Mouse (Mus musculus): ENCODE measurements around the gene Sycn. TPM values are rescaled to one million over a fixed set of nuclear protein-coding genes. Genes with fewer than 3 reads are reported as not detected.
A peak's percentile ranks its signal among the peaks of the same experiment; 100 is the strongest.
"Not testable (repeated sequence)": the region's sequence is repeated elsewhere in the genome, so short reads cannot be mapped to it uniquely, and the experiment has no call there.

Gene Sycn
- not detected for polyA plus RNA-seq (2017; shearing (Covaris generic))

DNA sequence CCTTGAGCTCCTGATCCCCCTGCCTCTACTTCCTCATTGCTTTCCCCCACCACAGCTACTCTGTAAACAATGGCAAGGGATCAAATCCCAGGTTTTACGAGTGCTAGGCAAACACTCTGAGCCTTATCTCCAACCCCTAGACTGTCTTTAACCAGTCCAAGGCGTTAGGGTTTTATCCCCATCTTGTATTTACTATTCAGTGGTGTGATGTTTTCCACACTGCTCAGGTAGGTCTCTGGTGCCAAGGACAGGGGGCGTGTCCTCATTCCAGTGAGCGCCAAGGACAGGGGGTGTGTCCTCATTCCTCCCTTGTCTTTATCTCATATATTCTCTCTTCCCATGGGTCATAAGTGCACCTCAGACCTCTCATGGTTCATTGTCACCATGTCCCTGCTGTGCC lies at the start of gene Sycn:
Gene Sycn (plus strand): TSS at position 360 of the 400 bp plus-strand sequence.
- ATAC-seq, result no peak

DNA sequence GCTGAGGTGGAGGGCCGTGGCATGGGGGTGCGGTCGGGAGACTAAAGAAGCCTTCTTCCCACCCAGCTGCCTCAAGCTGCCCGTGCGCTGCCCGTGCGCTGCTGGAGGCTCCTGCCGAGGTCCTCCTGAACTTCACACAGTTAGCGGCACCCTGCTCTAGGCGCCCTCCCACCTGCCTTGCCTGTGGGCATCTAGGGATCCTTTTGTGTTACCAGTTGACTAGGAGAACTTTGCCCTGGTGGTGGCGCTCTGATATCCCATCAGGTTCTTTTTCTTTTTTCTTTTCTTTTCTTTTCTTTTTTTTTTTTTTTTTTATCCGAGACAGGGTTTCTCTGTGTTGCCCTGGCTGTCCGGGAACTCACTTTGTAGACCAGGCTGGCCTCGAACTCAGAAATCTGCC lies 49.8 kb upstream of the Sycn start:
- ATAC-seq, result no peak

DNA sequence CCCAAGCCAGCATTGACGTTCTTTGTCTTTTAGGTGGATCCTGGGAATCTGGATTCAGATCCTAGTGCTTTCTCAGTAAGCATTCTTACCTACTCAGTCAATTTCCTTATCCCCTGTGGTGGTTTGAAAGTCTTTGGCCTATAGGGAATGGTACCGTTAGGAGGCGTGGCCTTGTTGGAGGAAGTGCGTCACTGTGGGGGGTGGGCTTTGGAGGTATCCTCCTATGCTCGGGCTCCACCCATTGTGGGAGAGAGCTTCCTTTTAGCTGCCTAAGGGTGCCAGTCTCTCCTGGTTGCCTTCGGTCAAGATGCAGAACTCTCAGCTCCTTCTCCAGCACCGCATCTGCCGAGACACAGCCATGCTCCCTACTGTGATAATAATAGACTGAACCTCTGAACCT lies 48.4 kb upstream of the Sycn start:
- ATAC-seq, result no peak

DNA sequence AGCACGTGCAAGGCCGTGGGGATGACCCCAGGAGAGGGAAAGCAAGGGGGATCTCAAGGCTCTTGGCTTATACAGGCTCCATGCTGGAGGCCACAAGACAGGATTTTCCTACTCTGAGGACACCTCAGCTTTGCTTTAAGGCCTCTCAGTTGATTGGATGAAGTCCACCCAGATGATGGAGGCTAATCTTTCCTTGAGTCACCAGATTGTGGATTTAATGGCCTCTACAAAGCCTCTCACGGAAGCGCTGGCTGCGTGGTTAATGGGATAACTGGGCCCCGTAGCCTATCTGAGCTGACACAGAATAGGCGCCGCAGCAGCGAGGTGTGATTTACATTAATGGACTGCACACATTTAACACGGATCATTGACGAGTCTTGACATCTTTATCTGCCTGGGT lies 45.3 kb upstream of the Sycn start:
- ATAC-seq, result no peak

DNA sequence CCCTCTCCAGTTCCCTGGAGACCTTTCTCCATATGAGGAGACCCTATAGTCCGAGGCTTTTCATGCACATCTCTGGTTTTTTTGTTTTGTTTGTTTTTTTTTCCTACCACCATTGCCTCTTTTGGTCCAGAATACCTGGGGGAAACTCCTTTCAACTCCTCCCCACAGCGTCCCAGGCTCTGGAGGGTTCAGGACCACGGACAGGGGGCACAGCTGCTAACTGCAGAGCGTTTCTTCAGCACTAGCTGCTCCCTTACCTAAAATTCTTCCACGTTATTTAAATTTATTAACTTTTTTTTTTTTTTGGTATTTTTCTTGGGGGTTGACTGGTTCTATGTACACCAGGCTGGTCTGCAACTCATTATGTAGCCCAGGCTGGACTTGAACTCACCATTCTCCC lies 35.1 kb upstream of the Sycn start:
- ATAC-seq, result no peak

DNA sequence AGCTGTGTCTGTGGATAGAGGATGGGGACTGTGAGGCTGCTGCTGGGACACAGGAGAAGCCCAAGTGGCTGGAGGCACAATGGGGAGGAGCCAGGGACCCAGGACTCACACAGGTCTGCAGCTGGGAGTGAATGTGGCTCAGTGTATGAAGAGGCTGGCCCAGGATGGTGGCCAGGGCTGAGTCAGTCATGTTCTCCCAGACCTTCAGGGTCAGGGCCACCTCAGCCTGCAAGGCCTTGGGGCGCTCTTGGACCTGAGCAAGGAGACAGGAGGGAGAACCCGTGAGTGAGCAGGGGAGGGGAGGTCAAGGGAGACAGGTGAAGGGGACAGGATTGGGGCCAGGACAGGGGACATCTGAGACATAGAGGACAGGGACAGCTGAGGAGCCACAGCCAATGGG lies 31.6 kb upstream of the Sycn start:
- not testable (repeated sequence) for ATAC-seq

DNA sequence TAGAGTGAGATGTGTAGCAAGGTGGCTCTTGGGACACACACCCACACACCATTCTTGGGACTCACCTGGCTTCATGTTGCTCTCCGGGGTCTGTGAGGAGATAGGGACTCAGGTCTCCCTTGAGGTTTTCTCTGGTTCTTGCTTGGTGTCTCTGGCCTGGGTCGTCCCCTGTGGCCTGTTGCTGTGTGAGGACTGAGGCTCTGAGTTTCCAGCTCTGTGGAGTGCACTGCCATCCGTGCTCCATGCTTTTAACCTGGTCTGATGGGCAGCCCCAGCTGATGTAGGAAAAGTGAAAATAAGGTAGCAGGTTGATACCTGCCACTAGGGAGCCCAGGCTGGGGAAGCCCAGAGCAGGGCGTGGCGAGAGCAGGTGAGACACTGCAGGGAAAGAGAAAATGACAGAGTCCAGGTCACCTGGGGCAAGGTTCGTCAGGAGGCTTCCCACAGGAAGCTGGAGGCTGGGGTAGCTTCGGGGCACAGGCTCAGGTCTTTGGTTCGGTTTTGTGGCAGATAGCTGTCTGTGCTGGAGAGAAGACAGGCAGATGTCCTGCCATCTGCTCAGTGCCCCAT lies 30.2 kb upstream of the Sycn start, which contains the start of gene Ifnl2:
Gene Ifnl2 (minus strand): TSS at position 51 of the 570 bp plus-strand sequence.
- ATAC-seq, result not testable (repeated sequence)

DNA sequence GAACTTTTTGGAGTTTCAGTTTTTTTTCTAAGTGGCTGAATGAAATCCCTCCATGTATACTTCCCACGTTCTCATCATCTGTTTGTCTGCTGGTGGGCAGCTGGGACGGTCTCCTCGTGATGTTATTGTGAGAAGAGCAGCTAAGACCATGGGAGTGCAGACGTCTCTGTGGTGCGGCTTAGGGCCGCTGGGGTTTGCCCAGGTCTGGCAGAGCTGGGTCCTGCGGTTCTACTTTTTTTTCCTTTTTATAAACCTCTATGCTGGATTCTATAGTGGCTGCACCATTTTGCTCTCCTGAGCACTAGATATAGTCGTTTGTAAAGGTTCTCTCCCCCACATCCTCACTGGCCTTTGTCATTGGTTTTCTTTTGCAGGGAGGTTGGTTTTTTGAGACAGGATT lies 29.2 kb upstream of the Sycn start:
- no peak for ATAC-seq

DNA sequence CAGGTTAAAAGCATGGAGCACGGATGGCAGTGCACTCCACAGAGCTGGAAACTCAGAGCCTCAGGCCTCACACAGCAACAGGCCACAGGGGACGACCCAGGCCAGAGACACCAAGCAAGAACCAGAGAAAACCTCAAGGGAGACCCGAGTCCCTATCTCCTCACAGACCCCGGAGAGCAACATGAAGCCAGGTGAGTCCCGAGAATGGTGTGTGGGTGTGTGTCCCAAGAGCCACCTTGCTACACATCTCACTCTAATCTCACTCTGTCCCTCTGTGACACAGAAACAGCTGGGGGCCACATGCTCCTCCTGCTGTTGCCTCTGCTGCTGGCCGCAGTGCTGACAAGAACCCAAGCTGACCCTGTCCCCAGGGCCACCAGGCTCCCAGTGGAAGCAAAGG lies 18.1 kb upstream of the Sycn start, which contains the start of gene Ifnl3:
Gene Ifnl3 (plus strand): TSS at position 301 of the 400 bp plus-strand sequence.
- not testable (repeated sequence) for ATAC-seq

DNA sequence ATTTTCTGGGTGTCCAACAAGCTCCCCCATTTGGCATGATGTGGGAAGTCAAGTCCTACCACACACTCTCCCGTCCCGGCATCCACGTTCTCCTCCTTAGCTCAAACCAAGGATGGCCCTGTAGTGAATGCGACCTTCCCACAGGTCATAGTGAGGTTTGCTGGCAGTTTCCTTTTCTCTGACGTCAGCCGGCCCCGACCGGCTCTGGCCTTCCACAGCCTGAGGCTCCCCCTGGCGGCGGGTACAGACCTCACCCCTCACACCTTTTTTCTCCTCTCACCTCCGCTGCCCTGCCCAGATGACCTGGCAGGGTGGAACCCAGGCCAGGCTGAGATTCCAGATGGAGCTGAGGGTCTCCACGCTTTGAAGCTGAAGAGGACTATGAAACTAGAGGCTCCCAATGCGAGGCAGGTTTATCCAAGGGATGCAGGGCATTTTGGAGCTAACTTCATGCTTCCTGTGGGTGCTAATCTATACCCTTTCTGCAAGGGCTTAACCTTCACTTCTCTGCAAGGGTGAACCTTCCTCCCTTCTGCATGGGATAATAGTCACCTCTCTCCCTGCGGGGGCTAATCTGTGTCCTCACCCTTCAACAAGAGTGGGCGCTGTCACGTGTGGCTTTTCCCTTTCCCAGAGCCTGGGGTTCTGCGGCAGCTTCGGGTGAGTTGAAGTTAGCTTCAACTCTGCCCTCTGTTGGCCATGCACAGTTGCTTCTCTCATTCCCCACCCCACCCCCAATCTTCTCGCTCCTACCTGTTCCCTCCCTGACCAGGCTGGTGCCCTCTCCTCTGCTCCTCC lies 12.6 kb upstream of the Sycn start:
- peak; percentile 88 for ATAC-seq

DNA sequence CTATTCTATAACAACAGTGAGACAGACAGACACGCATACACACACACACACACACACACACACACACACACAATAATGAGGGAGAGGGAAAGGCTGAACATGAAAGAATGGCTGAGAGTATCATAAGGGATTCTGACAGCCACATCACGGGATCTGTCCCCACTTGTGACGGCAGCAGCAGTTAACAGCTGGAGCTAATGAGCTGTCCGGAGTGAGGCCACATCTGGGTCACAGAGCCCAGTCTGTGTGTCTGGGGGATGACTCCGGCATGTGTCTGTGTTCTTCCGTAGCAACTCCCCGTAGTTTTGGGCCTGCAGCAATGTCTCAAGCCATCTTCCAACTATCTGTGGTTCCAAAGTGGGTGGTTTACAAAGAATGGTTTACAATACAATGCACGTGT lies 8.7 kb upstream of the Sycn start:
- no peak for ATAC-seq

DNA sequence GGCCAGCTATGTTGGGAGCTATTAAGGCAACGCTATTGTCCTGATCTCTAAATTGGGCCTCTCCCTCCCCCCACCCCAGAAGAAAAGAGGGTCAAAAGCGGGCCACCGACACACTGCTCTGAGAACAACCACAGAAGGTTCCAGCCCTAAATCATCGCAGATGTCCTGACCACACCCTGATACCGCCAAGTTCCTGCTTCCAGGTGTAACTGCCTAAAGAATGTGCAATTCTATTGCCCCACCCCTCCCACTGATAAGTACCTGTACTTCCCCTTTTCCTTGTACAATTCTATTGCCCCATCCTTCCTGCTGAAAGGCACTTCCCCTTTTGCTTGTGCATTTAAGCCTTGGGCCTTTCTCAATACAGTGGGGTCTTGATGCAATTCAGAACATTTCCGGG lies 1.8 kb upstream of the Sycn start:
- not testable (repeated sequence) for ATAC-seq

DNA sequence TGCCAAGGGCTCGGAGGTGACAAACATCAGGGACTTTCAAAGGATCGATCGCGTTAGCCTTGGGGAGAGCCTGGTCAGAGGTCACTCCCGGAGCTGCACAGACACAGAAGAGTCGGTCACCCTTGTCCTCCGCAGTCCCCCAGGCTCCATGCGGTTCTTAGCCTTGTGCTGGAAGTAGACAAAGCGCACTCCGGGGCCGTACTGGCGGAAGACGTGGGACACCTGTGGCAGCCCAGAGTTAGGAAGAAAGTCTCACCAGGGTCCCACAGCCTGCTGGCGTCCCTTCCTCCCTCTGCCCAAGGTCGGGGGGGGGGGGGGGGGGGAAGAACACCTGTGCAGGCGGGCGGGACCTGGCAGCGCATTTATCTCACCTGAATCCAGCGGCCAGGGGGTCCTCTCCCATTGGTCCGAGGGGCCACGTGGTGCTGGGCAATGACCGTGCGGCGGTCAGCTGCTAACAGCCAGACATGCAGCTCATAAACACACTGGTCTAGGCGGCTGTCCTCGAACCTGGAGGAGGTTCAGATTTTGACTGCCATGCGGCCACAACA lies 3.4 kb downstream of the Sycn start:
- no peak for ATAC-seq

DNA sequence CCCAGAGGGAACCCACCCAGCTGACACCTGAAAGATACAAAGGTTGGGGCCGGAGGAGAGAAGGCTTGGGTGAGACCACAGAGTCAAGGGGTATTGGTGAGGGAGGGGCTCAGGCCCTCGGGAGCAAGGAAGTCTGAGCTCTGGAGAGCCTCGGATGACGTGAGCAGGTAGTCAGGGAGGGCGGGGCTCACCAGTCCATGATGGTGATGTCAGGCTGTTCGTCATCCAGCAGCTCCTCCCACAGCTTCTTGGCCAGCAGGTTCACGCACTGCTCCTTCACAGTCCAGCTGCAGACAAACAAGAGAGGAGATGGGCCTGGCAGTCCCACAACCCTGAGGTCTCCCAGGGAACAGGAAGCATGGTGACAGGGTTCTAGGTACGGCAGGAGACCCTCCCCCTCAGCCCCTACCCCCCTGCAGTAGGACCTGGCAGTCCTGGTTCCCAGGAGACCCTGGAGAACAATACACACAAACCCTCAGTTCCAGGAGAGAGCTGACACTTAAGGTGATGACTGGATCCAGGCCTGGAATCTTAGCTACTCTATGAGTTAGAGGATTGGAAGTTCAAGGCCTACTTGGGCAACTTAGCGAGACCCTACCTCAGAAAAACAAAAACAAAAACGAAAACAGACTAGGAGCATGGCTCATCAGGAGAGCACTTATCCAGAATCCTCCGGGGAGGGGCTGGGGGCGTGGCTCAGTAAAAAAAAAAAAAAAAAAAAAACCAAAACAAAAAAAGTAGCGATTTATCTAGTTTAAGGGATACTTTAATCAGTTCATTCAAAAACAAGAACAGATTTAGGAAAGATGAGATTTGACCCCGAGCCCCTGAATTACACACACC lies 4.6 kb downstream of the Sycn start:
- no peak for ATAC-seq

DNA sequence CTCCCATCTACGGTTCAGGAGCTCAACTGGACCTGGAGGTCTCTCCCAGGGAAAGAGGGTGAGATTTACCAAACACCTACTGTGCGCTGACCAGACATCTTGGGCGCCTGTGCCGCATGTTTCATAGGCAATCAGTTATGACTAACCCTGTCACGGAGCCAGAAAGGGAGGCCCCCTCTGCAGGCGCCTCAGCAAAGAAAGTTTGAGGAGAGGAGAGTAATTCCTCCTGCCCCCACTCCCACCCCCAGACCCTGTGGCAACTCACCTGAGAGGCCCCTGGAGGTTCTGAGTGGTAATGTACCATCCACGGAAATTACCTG lies 5.2 kb downstream of the Sycn start:
- ATAC-seq, result no peak

DNA sequence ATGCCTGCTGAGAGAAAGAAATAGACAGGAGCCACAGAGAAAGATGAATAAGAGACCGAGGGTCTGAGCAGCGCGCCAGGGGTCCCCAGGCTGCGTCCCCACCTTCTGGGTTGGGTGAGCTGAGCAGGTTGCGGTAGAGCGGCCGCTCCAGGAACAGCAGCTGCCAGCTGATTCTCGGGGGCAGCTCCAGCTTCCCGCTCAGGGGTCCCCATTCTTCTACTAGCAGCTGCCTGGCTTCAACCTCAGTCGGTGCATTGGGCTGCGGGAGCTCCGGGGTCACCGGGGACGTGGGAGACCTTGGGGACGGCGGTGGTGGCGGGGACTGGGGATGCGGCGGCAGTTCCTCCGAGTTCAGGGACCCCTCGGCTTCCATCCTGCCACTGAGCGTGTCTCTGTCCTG lies 6.0 kb downstream of the Sycn start:
- ATAC-seq, result no peak

DNA sequence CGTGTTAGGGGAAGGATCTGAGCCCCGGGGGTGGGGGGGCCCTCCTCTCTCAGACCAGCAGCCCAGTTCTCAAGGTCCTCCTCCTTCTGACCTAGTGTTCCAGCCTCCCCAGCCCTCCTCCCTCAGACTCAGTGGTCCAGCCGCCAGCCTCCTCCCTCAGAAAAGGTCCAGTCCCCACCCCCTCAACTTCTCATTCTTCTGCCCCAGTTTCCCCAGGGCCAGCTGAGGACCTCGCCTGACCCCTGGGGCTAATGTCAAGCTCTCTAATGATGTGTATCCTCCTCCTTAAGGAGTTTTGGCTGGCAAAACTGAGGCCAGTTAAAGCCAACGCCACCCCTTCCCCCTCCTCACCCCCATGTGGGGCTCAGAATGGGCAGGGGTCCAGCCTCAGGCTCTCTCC lies 6.5 kb downstream of the Sycn start, which contains the start of gene Nccrp1:
Gene Nccrp1 (minus strand): TSS at position 101 of the 400 bp plus-strand sequence.
- ATAC-seq, result no peak

DNA sequence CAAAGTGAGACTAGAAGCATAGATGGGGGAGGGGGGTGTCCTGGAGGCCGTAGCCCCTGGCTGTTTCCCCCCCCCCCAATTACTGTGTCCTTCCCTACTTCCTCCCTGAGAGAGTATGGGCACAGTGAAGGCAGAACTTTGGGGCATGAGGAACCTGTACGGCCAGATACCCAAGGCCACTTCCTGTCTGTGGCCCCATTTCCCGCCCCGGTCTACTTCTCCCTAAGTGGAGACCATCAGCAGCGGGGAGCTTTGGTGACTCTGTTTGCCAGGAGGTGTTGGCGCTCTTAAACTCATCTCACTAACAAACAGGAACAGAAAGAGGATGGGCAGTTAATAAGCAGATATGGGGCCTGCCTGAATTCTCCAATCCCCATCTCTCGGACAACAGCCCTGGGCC lies 6.9 kb downstream of the Sycn start:
- no peak for ATAC-seq

DNA sequence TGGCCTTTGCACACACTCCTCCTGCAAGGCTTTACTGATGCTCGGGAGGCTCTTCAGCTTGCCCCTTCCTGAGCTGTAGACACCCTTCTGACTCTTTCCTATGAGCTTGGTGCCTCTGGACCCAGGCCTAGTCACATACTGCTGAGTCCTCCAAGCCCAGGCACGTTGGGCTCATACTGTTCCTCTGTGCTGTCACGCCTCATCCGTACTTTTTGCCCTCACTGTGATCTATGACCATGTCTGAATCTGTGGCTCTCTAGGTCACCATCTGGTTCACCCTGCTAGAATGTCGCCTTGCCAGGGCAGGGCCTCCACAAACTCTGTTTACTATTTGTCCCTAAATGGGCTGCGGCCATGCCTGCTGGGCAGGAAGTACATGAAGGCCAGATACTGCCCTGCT lies 12.4 kb downstream of the Sycn start:
- ATAC-seq, result no peak

DNA sequence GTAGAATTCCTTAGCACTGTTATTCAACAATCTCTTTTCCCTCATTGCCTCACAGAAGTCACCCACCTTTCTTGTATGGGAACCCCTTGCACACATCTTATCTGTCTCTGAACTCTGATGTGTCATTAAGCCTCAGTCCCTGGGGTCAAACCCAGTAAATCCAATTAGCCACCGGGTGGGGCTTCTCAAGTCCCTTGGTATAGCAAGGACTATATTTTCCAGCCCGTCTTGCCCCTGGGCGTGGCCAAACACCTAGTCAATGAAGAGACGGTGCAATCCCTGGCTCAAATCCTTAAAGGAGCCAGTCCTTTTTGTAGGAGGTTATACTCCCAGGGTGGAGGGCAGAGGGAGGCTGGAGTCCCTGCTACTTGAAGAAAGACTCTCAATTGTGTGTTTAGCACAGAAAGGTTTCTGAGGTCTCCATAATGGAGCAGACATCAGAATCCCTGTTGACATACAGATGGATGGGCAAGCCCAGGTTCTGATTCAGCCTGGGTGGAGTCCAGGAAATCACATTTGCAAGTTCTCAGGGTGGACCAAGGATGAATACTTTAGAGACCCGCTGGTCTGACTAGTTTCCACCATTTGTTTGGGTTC lies 15.4 kb downstream of the Sycn start:
- ATAC-seq, result no peak

DNA sequence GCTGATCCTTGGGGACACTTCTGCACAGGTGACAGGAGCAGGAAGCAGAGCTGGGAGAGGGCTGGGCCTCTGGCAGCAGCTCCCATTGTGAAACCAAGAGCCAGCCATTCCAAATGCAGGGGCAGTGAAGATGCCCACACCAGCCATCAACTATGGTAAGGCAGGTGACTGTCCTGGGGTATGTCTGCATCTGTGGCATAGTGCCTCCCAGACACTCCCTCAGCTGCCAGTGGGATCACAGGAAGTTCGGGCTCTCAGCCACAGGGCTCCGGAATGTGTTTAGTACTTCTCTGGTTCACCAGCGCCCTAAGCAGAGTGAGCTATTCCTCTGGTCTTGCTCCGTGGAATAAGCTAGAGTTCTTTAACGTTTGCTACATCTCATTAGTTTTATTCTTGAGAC lies 16.4 kb downstream of the Sycn start:
- no peak for ATAC-seq

DNA sequence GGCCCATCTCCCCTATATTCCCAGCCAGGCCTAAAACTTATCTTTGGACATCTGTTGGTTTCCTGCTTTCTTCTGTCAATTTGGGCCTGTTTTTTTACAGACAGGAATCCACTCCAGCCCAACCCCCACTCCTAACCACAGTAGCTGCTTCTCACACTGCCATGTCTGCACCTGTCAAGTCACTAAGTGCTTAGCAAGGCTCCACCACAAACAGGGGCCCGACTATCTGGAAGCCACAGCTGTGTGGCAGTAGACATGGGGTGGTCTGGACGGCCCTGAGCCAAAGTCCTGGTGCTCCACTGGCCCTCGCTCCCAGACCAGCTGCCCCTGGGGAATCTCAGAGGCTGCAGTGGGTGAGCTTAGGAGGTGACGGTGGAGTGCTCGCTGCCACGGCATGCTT lies 17.0 kb downstream of the Sycn start:
- ATAC-seq, result no peak

DNA sequence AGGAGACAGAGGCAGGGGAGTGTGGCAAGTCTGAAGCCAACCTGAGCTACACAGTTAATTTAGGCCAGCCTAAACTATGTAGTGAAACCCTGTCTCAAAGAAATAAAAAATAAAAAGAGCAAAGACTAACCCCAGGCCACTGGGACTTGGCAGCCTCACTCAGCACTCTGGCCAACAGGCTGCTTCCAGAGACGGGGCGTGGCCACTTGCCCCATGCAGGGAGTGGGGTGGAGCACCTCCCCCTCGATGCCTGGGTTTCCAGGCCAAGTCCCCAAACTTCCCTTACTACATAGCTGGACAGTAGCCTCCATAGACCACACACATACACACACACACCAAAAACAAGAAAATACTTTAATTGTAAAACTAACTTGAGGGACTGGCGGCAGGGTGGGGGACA lies 17.8 kb downstream of the Sycn start:
- ATAC-seq, result no peak
